Mouse (Mus musculus) urinary bladder, postnatal 36 days (tissue): ENCODE results near the gene Txnl4b.

Experiments
- DNase-seq, 2 experiments: peaks; one replicate each; pipeline ENCODE4 v3.0.0; 2022; ENCODE audit warnings: low spot score in 2 of 2, mixed read lengths in 1 of 2

Gene Txnl4b

GRCm38 (mm10) chr8:109595854-109596253 lies 30.2 kb downstream of the Txnl4b start:
- peak in 1 of 2 experiments; percentile 50 for DNase-seq

- DNase-seq = no peak
Measured at GRCm38 (mm10) chr8:109606725-109607124, 41.0 kb downstream of the Txnl4b start.

- DNase-seq = no peak
Measured at GRCm38 (mm10) chr8:109607650-109608049, 42.0 kb downstream of the Txnl4b start.

- DNase-seq = peak; percentile 94 to 95
Measured at GRCm38 (mm10) chr8:109608271-109609152, 42.8 kb downstream of the Txnl4b start, which contains the start of gene Dhodh. Gene Dhodh, minus strand, starts transcription at chr8:109608673.

- DNase-seq = no peak
Measured at GRCm38 (mm10) chr8:109609153-109609502, 43.4 kb downstream of the Txnl4b start.

- DNase-seq = no peak
Measured at GRCm38 (mm10) chr8:109614243-109615210, 48.8 kb downstream of the Txnl4b start, which contains the start of gene Pkd1l3. Gene Pkd1l3, plus strand, starts transcription at chr8:109614517.

GRCm38 (mm10) chr8:109615569-109615968 lies 49.9 kb downstream of the Txnl4b start:
- no peak for DNase-seq
